Mouse (Mus musculus): ENCODE measurements around the gene Rpl31.

GRCm38 (mm10) chr1:39376121-39376520, 8.5 kb downstream of the Rpl31 start:
- TF ChIP-seq CTCF (conservative IDR thresholded peaks at IDR 0.05; ENCODE audit: low read length), result no peak
- TF ChIP-seq NANOG (IDR thresholded peaks at IDR 0.05; ENCODE audit: borderline replicate concordance, low read length), result no peak
- TF ChIP-seq POU5F1 (IDR thresholded peaks at IDR 0.05; ENCODE audit: borderline replicate concordance, low read length), result no peak
